Mouse (Mus musculus): Measurements from ENCODE around the gene Pcsk4.

Gene Pcsk4

GRCm38 (mm10) chr10:80329273-80330081 is at the start of gene Pcsk4, which contains the start of gene Reep6:
Gene Pcsk4 (minus strand): TSS chr10:80329498.
Gene Reep6 (plus strand): TSS chr10:80329953.
- DNase-seq (ENCODE audit: extremely low read depth, low read depth, low spot score) = peak; percentile 96

DNA sequence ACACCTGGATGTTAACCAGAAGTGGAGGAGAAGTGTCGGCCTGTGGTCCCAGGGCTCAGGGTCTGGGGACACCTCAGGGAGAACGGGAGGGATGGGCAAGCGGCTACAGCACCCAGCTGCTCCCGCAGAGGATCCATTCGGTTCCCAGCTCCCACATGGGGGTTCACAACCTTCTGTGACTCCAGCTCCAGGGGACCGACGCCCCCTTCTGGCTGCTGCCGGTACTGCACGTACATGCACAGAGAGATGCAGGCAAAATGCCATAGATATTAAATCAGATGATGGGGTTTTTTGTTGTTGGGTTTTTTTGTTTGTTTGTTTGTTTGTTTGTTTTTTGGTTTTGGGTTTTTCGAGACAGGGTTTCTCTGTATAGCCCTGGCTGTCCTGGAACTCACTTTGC is 48.4 kb upstream of the Pcsk4 start:
- no peak for DNase-seq (ENCODE audit: extremely low read depth, low read depth, low spot score)

DNA sequence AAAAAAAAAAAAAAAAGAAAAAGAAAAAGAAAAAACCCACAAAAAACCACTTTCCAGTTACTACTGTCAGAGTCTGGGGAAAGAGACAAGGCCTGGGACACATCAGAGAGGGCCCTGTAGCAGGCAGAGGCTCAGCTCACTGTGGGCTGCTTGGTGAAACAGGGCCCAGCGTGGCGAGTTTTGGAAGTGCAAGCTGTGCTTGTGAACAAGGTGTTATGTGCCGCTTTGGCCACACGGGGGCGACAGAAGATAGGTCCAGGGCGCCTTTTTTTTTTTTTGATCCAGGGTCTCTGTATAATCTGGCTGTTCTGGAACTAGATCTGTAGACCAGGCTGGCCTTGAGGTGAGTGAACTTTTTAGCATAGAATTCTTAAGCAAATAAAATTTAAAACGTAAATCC is 46.9 kb upstream of the Pcsk4 start:
- no peak for DNase-seq (ENCODE audit: extremely low read depth, low read depth, low spot score)

GRCm38 (mm10) chr10:80374063-80374462 is 44.8 kb upstream of the Pcsk4 start:
- no peak for DNase-seq (ENCODE audit: extremely low read depth, low read depth, low spot score)

DNA sequence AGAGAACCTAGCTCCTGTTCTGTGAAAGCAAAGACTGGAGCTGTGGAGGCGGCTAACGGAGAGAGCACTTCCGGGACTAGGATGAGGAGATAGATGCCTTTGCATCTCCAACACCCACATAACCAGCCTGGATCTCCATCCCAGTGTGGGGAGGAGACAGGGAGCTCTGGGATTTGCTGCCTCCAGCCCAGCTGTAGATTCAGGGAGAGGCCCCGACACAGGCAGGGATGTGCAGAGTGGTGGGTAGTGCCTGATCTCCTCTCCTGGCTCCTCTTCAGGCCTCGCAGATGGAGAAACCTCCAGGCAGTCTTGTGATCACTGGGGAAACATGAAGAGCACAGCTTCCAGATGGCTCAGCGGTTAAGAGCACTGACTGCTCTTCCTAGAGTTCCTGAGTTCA is 43.4 kb upstream of the Pcsk4 start:
- no peak for DNase-seq (ENCODE audit: extremely low read depth, low read depth, low spot score)

DNA sequence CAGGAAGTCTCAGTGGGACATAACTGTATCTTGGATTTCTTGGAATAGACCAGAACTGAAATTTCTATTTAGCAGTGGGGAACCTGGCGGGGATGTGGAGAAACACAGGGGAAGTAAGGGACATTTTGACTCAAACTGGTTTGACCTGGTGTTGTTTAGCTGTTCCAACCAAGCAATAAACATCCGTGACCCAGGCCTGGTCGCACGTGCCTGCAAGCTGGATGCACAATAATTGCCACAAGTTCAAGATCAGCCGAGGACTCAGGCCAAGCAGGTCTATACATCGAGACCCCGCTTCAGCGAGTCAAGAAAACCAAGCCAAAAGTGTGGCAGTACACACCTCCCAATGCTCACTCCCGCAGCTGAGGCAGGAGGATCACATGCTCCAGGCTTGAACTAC is 42.7 kb upstream of the Pcsk4 start:
- no peak for DNase-seq (ENCODE audit: extremely low read depth, low read depth, low spot score)

GRCm38 (mm10) chr10:80371411-80371966 is 42.2 kb upstream of the Pcsk4 start:
- no peak for DNase-seq (ENCODE audit: extremely low read depth, low read depth, low spot score)

DNA sequence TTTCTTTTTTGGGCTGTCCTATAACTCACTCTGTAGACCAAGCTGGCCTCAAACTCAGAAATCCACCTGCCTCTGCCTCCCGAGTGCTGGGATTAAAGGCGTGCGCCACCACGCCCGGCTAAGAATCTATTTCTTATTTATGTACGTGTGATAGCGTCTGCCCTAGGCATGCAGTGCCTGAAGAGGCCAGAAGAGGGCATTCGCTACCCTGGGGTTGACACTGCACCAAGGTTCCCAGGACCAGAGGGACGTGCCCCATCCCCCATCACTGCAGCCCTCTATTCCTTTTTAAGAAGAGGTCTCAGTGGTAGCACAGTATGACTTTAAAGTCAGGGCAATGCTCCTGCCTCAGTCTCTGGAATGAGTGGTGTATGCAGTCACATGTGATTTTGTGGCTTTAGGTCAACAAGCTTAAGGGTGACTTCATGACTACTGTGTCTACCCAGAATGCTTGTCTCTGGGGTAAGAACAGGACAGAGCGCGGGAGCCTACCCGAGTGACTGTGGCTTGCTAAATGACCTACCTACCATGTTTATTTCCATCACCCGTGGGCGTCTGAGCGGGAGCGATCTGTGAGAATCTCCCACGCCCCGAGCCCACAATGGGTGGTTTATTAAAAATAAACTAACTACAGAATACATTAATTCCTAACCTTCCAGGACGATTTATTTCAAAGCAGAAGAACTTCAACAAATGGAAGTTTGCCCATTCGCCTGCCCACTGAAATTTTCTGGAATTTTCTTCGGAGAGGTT is 40.9 kb upstream of the Pcsk4 start:
- DNase-seq (ENCODE audit: extremely low read depth, low read depth, low spot score) = no peak

- DNase-seq (ENCODE audit: extremely low read depth, low read depth, low spot score) = no peak
These were observed 39.1 kb upstream of the Pcsk4 start for GRCm38 (mm10) chr10:80368392-80368791.

DNA sequence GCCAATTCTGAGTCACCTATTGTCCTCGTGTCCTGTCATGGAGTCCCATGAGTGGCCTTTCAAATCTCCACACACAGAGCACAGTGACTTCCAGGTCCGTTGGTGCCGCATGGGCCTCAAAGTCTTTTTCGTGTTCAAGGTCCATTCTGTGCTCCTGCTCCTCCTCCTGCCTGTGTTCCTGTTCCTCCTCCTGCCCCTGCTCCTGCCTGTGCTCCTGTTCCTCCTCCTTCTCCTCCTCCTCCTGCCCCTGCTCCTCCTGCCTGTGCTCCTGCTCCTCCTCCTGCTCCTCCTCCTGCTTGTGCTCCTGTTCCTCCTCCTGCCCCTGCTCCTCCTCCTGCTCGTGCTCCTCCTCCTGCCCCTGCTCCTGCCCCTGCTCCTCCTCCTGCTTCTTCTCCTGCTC is 38.7 kb upstream of the Pcsk4 start:
- no peak for DNase-seq (ENCODE audit: extremely low read depth, low read depth, low spot score)

- no peak for DNase-seq (ENCODE audit: extremely low read depth, low read depth, low spot score)
These were observed 36.4 kb upstream of the Pcsk4 start for GRCm38 (mm10) chr10:80365736-80366135.

GRCm38 (mm10) chr10:80363734-80364133 is 34.4 kb upstream of the Pcsk4 start:
- DNase-seq (ENCODE audit: extremely low read depth, low read depth, low spot score) = no peak

DNA sequence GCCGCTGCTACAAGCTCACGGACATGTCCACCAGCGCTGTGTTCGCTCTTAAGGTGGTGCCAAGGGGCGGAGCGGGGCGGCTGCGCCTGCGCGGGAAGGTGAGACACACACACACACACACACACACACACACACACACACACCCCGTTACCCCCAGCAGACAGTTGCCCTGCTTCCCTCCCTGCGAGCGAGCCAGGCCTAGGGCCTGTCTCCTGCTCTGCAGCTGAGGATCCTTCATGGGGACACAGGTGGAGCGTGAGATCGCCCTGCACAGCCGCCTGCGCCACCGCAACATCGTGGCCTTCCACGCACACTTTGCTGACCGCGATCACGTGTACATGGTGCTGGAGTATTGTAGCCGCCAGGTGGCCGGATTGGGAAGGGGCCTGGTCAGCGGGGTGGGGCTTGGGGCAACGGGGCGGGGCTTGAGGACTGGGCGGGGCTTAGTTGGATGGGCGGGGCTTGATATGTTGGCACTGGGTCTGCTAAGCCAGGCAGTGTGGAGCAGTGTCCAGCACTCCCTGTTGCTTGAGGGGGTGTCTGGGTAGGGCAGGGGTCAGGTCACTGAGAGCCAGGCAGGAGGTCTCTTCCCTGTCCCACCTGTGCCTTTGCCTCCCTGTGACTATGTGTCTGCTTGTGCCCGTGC is 28.8 kb upstream of the Pcsk4 start:
- no peak for DNase-seq (ENCODE audit: extremely low read depth, low read depth, low spot score)

DNA sequence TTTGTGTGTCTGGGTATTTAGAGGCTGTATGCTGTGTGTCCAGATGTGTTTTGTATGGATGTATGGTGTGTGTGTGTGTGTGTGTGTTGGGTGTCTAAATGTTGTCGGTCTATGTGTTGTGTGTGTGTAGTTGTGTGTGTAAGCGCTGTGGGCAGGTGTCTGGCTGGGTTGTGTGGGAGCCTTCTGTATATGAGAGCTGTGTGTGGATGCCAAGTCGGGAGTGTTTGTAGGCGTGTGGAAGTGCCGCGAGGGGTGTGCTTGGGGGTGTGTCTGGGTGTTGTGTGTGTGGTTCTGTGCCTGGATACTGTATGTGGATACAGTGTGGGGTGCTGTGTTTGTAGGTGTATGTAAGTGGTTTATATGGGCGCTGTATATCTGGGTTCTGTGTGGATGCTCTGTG is 28.0 kb upstream of the Pcsk4 start:
- no peak for DNase-seq (ENCODE audit: extremely low read depth, low read depth, low spot score)

GRCm38 (mm10) chr10:80356737-80357136 is 27.4 kb upstream of the Pcsk4 start:
- DNase-seq (ENCODE audit: extremely low read depth, low read depth, low spot score) = no peak

DNA sequence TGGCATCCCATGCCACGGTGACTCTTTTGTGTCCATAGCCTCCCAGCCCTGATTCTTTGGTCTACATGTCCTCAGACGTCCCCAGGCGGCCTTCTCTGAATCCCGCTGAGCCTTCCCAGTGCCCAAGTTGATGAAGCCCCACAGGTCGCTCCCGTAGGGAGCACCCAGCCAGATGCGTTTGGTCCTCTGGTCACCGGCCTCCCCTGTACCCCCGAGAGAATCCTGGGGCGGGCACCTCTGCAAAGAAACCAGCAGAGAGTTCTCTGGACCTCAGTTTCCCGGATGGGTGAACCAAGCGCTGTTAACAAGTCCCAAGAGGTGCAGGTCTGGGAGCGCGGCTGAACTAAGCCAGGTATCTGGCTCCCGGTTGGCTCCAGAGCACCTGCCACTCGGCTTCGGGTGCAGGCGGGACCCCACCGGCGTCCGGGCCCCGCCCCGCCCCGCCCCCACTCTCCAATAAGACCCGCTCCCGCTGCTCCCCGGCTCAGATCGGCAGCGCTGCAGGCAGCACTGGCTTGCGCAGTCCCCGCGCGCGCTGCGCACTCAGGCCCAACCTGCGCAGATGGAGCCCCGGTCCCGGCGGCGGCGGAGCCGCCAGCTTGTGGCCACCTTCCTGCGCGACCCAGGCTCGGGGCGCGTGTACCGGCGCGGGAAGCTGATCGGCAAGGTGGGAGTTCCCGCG is 26.8 kb upstream of the Pcsk4 start, which contains the start of gene Plk5:
TSS of gene Plk5 (plus strand) at position 459 of the 682 bp plus-strand sequence.
- DNase-seq (ENCODE audit: extremely low read depth, low read depth, low spot score) = no peak

- DNase-seq (ENCODE audit: extremely low read depth, low read depth, low spot score) = no peak
These were observed 26.1 kb upstream of the Pcsk4 start for GRCm38 (mm10) chr10:80355431-80355830.

DNA sequence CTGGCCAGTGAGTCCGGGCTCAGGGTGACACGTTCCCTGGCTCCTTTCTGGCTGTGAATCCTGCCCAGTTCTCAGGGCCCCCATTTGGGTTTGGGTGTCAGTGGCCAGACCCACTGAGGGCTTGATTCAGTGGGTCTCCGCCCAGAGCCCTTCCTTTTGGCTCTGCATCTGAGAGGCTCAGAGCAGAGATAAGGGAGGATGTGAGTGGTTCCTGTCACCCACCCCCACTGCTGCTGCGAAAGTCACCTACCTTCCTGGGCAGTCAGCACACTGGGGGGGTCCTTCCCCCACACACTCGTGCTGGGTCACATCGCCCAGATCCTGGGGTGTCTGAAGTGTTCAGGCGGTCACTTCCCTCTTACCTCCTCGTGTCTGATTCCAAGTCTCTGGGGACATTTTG is 23.4 kb upstream of the Pcsk4 start:
- DNase-seq (ENCODE audit: extremely low read depth, low read depth, low spot score) = no peak

DNA sequence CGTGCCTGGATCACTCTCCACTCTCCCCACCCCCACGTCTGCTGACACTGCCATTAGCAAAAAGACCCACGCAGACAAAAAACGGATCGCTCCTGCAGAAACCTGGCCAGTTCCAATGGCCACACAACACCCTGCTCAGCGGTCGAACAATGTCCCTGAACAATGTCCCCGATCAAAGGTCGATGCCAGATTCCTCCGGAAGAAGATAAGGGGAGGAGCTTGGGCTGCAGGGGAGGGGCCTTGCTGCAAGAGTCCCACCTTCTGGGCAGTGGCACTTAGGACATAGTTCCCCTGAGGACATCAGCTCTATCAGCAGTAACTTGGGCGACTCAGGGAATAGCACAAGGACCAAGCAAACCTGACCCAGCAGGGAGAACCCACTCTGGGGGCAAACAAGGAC is 22.6 kb upstream of the Pcsk4 start:
- DNase-seq (ENCODE audit: extremely low read depth, low read depth, low spot score) = no peak

DNA sequence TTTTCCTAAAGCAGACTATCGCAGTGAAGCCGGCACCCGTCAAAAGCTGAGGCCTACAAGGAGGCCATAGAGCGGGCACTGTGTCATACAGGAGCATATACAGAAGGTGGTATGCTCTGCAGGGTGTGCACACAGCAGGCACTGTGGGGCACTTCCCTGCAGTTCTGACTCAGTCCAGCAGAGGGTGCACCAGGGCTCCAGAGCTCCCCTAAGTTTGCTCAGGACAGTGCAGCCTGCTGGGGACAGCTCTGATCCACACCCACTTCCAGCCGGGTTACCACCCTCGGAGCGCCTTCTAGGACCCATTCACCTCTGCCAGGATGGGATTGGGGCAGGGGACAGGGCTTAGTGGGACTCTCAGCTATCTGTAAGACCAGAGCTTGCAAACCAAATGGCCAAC is 21.0 kb upstream of the Pcsk4 start:
- DNase-seq (ENCODE audit: extremely low read depth, low read depth, low spot score) = no peak

DNA sequence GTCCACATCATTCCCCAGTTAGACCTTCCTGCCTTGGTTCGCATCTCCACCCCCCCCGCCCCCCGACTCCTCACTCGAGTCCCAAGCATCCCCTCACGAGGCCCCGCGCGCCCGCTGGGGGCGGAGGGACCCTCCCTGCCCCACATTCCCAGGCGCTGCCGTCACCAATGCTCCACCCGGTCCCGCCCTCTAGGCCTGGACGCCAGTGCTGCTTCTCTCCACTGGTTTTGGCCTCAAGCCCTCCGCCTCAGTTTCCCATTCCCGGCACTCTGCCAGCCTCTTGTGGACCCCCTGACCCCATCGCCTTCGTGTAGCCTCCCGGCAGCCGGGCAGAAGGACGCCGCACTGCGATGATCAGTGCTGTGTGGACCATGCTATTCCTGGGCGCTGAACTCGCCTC is 19.7 kb upstream of the Pcsk4 start:
- DNase-seq (ENCODE audit: extremely low read depth, low read depth, low spot score) = no peak
